Mouse (Mus musculus) MEL (cell line): ENCODE measurements at regions not wholly inside any gene's neighbourhood (a gene's known extent, or its start where the extent isn't known, plus 50 kb on each side); places are given as distances from the start of the nearest gene placed in this dataset.

Source experiments
- DNase-seq: peaks from one replicate; pipeline ENCODE4 v3.0.0; 2011; ENCODE audit warnings: low read depth, low spot score
- H3K27ac ChIP-seq: 2 replicates; pipeline ENCODE4 v1.5.1; 2012; ENCODE audit warnings: low read depth, mild to moderate bottlenecking, control low read depth, low read length, moderate library complexity; ENCODE audit not compliant: control insufficient read depth
- H3K27me3 ChIP-seq, 2 experiments: fragments of 150-350 bp in 1 of 2; sonication (generic) in 1 of 2; 2 replicates each; pipeline ENCODE4 v1.6.1; 2012; ENCODE audit warnings: low read length in 2 of 2, mild to moderate bottlenecking in 2 of 2, improper control_type of control experiment in 1 of 2, moderate library complexity in 1 of 2; ENCODE audit not compliant: insufficient read depth in 2 of 2, control insufficient read depth in 1 of 2
- H3K36me3 ChIP-seq, 2 experiments: 2 replicates each; pipeline ENCODE4 v1.6.1; 2012 to 2014; ENCODE audit warnings: low read length in 2 of 2, improper control_type of control experiment in 1 of 2, inconsistent platforms in 1 of 2, mild to moderate bottlenecking in 1 of 2; ENCODE audit not compliant: insufficient read depth in 2 of 2, control insufficient read depth in 1 of 2
- H3K4me1 ChIP-seq, 2 experiments: fragments of 150-350 bp in 1 of 2; sonication (generic) in 1 of 2; 2 replicates each; pipeline ENCODE4 v1.6.1; 2012; ENCODE audit warnings: low read length in 2 of 2, improper control_type of control experiment in 1 of 2, mild to moderate bottlenecking in 1 of 2; ENCODE audit not compliant: insufficient read depth in 2 of 2, control insufficient read depth in 1 of 2
- H3K4me3 ChIP-seq, 2 experiments: fragments of 150-350 bp in 1 of 2; sonication (generic) in 1 of 2; 2 replicates each; pipeline ENCODE4 v1.5.1; 2012; ENCODE audit warnings: low read depth in 2 of 2, low read length in 2 of 2, mild to moderate bottlenecking in 2 of 2, moderate library complexity in 2 of 2, control low read depth in 1 of 2, improper control_type of control experiment in 1 of 2; ENCODE audit not compliant: control insufficient read depth in 1 of 2, insufficient read depth in 1 of 2
- H3K79me2 ChIP-seq: 2 replicates; pipeline ENCODE4 v1.6.1; 2012; ENCODE audit warnings: mild to moderate bottlenecking, low read length, moderate library complexity; ENCODE audit not compliant: control insufficient read depth, poor library complexity, insufficient read depth
- H3K9ac ChIP-seq: 2 replicates; pipeline ENCODE4 v1.6.1; 2012; ENCODE audit warnings: low read depth, mild to moderate bottlenecking, control low read depth, low read length, moderate library complexity; ENCODE audit not compliant: control insufficient read depth, poor library complexity, severe bottlenecking
- H3K9me3 ChIP-seq: fragments of 150-350 bp; sonication (generic); replicated peaks from 2 replicates; pipeline ENCODE4 v1.6.1; 2012; ENCODE audit warnings: mild to moderate bottlenecking, low read length, improper control_type of control experiment, moderate library complexity; ENCODE audit not compliant: insufficient read depth
- BHLHE40 ChIP-seq: IDR thresholded peaks from 2 replicates; pipeline ENCODE4 v1.6.1; 2012; ENCODE audit warnings: low read depth, mild to moderate bottlenecking, inconsistent platforms, low read length, improper control_type of control experiment, borderline replicate concordance
- CHD1 ChIP-seq: IDR thresholded peaks from 2 replicates; pipeline ENCODE4 v1.6.1; 2012; ENCODE audit warnings: low read depth, mild to moderate bottlenecking, inconsistent platforms, low read length, improper control_type of control experiment
- E2F4 ChIP-seq: IDR thresholded peaks from 2 replicates; pipeline ENCODE4 v1.6.1; 2011; ENCODE audit warnings: low read depth, low read length, improper control_type of control experiment, borderline replicate concordance
- ETS1 ChIP-seq: IDR thresholded peaks from 2 replicates; pipeline ENCODE4 v1.6.1; 2012; ENCODE audit warnings: low read depth, mild to moderate bottlenecking, inconsistent platforms, low read length, improper control_type of control experiment, moderate library complexity
- GABPA ChIP-seq: IDR thresholded peaks from 2 replicates; pipeline ENCODE4 v1.6.1; 2012; ENCODE audit warnings: low read depth, mild to moderate bottlenecking, inconsistent platforms, low read length, improper control_type of control experiment, moderate library complexity
- GATA1 ChIP-seq: IDR thresholded peaks from 2 replicates; pipeline ENCODE4 v1.6.1; 2011; ENCODE audit warnings: low read depth, low read length, improper control_type of control experiment
- JUND ChIP-seq: IDR thresholded peaks from 2 replicates; pipeline ENCODE4 v1.6.1; 2011; ENCODE audit warnings: low read depth, mild to moderate bottlenecking, improper control_type of control experiment, low read length
- MAFK ChIP-seq: IDR thresholded peaks from 2 replicates; pipeline ENCODE4 v1.6.1; 2011; ENCODE audit warnings: low read depth, mild to moderate bottlenecking, low read length, improper control_type of control experiment, borderline replicate concordance
- MAX ChIP-seq: IDR thresholded peaks from 2 replicates; pipeline ENCODE4 v1.6.1; 2011; ENCODE audit warnings: low read length, improper control_type of control experiment
- MAZ ChIP-seq: IDR thresholded peaks from 2 replicates; pipeline ENCODE4 v1.6.1; 2012; ENCODE audit warnings: low read depth, mild to moderate bottlenecking, inconsistent platforms, low read length, improper control_type of control experiment
- MEF2A ChIP-seq: IDR thresholded peaks from 2 replicates; pipeline ENCODE4 v1.6.1; 2014; ENCODE audit warnings: low read depth, mild to moderate bottlenecking, inconsistent platforms, low read length, improper control_type of control experiment; ENCODE audit not compliant: poor library complexity, insufficient replicate concordance, severe bottlenecking; ENCODE audit errors: extremely low read depth
- MYB ChIP-seq: IDR thresholded peaks from 2 replicates; pipeline ENCODE4 v1.6.1; 2011; ENCODE audit warnings: mild to moderate bottlenecking, low read depth, low read length, improper control_type of control experiment
- NRF1 ChIP-seq: IDR thresholded peaks from 2 replicates; pipeline ENCODE4 v1.6.1; 2014; ENCODE audit warnings: low read depth, mild to moderate bottlenecking, inconsistent platforms, low read length, improper control_type of control experiment, moderate library complexity; ENCODE audit not compliant: poor library complexity, insufficient read depth, severe bottlenecking
- POLR2A ChIP-seq, 2 experiments: IDR thresholded peaks; 2 replicates each; pipeline ENCODE4 v1.6.1; 2011 to 2012; ENCODE audit warnings: low read length in 2 of 2, mild to moderate bottlenecking in 2 of 2, control low read depth in 1 of 2, improper control_type of control experiment in 1 of 2, low read depth in 1 of 2, moderate library complexity in 1 of 2; ENCODE audit not compliant: control insufficient read depth in 1 of 2, insufficient read depth in 1 of 2, poor library complexity in 1 of 2
- POLR2AphosphoS5 ChIP-seq: IDR thresholded peaks from 2 replicates; pipeline ENCODE4 v1.6.1; 2012; ENCODE audit warnings: low read depth, borderline replicate concordance, mild to moderate bottlenecking, inconsistent platforms, low read length, moderate library complexity, mixed read lengths
- TAL1 ChIP-seq: IDR thresholded peaks from 2 replicates; pipeline ENCODE4 v1.6.1; 2012; ENCODE audit warnings: mild to moderate bottlenecking, inconsistent platforms, low read length, moderate library complexity, mixed read lengths
- TBP ChIP-seq: IDR thresholded peaks from 2 replicates; pipeline ENCODE4 v1.8.0; 2011; ENCODE audit warnings: low read depth, low read length, improper control_type of control experiment
- TCF12 ChIP-seq: IDR thresholded peaks from 2 replicates; pipeline ENCODE4 v1.6.1; 2014; ENCODE audit warnings: low read depth, mild to moderate bottlenecking, inconsistent platforms, low read length, improper control_type of control experiment, moderate library complexity
- UBTF ChIP-seq: IDR thresholded peaks from 2 replicates; pipeline ENCODE4 v1.6.1; 2012; ENCODE audit warnings: low read depth, mild to moderate bottlenecking, inconsistent platforms, low read length, improper control_type of control experiment, moderate library complexity, borderline replicate concordance; ENCODE audit not compliant: insufficient read depth
- USF1 ChIP-seq: IDR thresholded peaks from 2 replicates; pipeline ENCODE4 v1.6.1; 2014; ENCODE audit warnings: low read depth, mild to moderate bottlenecking, inconsistent platforms, low read length, improper control_type of control experiment, moderate library complexity
- USF2 ChIP-seq, 2 experiments: IDR thresholded peaks; 2 replicates each; pipeline ENCODE4 v1.6.1; 2011 to 2012; ENCODE audit warnings: improper control_type of control experiment in 2 of 2, low read length in 2 of 2, borderline replicate concordance in 1 of 2, inconsistent platforms in 1 of 2, low read depth in 1 of 2, mild to moderate bottlenecking in 1 of 2; ENCODE audit not compliant: insufficient read depth in 1 of 2
- ZC3H11A ChIP-seq: IDR thresholded peaks from 2 replicates; pipeline ENCODE4 v1.6.1; 2012; ENCODE audit warnings: low read depth, mild to moderate bottlenecking, inconsistent platforms, low read length, improper control_type of control experiment
- ZMIZ1 ChIP-seq: IDR thresholded peaks from 2 replicates; pipeline ENCODE4 v1.6.1; 2012; ENCODE audit warnings: low read depth, mild to moderate bottlenecking, inconsistent platforms, low read length, improper control_type of control experiment, moderate library complexity
- ZNF384 ChIP-seq: IDR thresholded peaks from 2 replicates; pipeline ENCODE4 v1.6.1; 2012; ENCODE audit warnings: low read depth, mild to moderate bottlenecking, inconsistent platforms, low read length, improper control_type of control experiment

GRCm38 (mm10) chr13:70344311-70344710, 293.1 kb downstream of the Ice1 start:
- Histone ChIP-seq H3K9ac (no peak overlapping the region), H3K4me3 (no peak overlapping the region)

DNA sequence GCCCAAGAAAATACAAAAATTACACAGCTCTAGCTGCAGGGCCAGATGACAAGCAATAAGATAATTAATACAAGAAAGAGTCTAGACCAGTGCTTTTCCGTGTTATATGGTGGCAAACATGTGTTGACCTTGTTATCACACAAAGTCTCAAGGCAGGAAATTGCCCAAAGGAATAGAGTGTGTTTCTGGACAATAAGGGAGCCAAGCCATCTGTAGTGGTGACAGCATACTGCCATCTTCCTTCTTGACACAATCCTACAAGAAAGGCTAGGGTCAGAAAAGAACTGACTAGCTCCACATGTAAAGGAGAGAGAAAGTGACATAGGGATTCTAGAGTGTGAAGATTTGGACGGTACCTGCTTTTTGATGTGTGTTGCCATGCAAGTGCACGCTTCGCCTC, 289.0 kb downstream of the Ice1 start:
- Histone ChIP-seq H3K9me3 (no peaks in the 10 kb centered on the region), H3K4me3 (no peak overlapping the region), H3K9ac (no peak overlapping the region), H3K36me3 (no peaks in the 10 kb centered on the region), H3K79me2 (no peaks in the 10 kb centered on the region), H3K27me3 (no peaks in the 10 kb centered on the region), H3K4me1 (no peaks in the 10 kb centered on the region), H3K27ac (no peak overlapping the region)
- TF ChIP-seq UBTF: no peak
- no peak for TF ChIP-seq ETS1
- no peak for TF ChIP-seq E2F4
- no peak for TF ChIP-seq JUND
- no peak for TF ChIP-seq USF2 (IDR thresholded peaks at IDR 0.05; ENCODE audit: borderline replicate concordance in 1 of 2, insufficient read depth in 1 of 2, low read depth in 1 of 2, low read length in 2 of 2)
- TF ChIP-seq ZNF384: no peak
- TF ChIP-seq GATA1: no peak
- TF ChIP-seq BHLHE40: no peak
- TF ChIP-seq USF1: no peak
- TF ChIP-seq POLR2AphosphoS5: no peak
- TF ChIP-seq POLR2A (IDR thresholded peaks at IDR 0.05; ENCODE audit: control insufficient read depth in 1 of 2, insufficient read depth in 1 of 2, low read depth in 1 of 2, low read length in 2 of 2, poor library complexity in 1 of 2): no peak
- TF ChIP-seq MEF2A: no peak
- no peak for DNase-seq

More at GRCm38 (mm10) chr13:70344311-70344710, 293.1 kb downstream of the Ice1 start:
- H3K27me3 ChIP-seq: no peaks in the 10 kb centered on the region; a peak in 1 of 4 replicates
- DNase-seq: no peak
- H3K79me2 ChIP-seq: no peaks in the 10 kb centered on the region
- H3K9me3 ChIP-seq: no peaks in the 10 kb centered on the region
- no peak overlapping the region for H3K27ac ChIP-seq
- H3K4me1 ChIP-seq: no peaks in the 10 kb centered on the region
- no peaks in the 10 kb centered on the region for H3K36me3 ChIP-seq
- no peak for TF ChIP-seq MYB

- Histone ChIP-seq H3K9me3 (no peaks in the 10 kb centered on the region), H3K4me3 (no peak overlapping the region)
Measured at GRCm38 (mm10) chr13:70348965-70349364, 288.5 kb downstream of the Ice1 start.

More at GRCm38 (mm10) chr13:70348965-70349364, 288.5 kb downstream of the Ice1 start:
- H3K9ac ChIP-seq: no peak overlapping the region
- H3K27ac ChIP-seq: no peak overlapping the region
- no peak for DNase-seq
- H3K79me2 ChIP-seq: no peaks in the 10 kb centered on the region
- H3K4me1 ChIP-seq: no peaks in the 10 kb centered on the region
- H3K27me3 ChIP-seq: no peaks in the 10 kb centered on the region
- H3K36me3 ChIP-seq: no peaks in the 10 kb centered on the region
- TF ChIP-seq UBTF (no peak), USF1 (no peak), POLR2A (IDR thresholded peaks at IDR 0.05; ENCODE audit: control insufficient read depth in 1 of 2, insufficient read depth in 1 of 2, low read depth in 1 of 2, low read length in 2 of 2, poor library complexity in 1 of 2) (no peak), MAFK (no peak), ZC3H11A (no peak), BHLHE40 (no peak), ZMIZ1 (no peak), ETS1 (no peak), TCF12 (no peak), CHD1 (no peak), TAL1 (no peak), MAX (no peak), TBP (no peak), MEF2A (no peak), NRF1 (no peak), MAZ (no peak), GABPA (no peak)
